Mouse (Mus musculus) bone marrow, adult 2 months (tissue): ENCODE data around the gene Hoxa1.

Experiments used
- CTCF ChIP-seq: fragments of 200-500 bp; IDR thresholded peaks from 2 replicates; pipeline ENCODE4 v1.5.1; 2011; ENCODE audit warnings: low read length, control low read depth; ENCODE audit not compliant: control insufficient read depth, insufficient read depth
- POLR2A ChIP-seq: fragments of 200-500 bp; IDR thresholded peaks from 2 replicates; pipeline ENCODE4 v1.6.1; 2011; ENCODE audit warnings: low read depth, mild to moderate bottlenecking, control low read depth, low read length, borderline replicate concordance; ENCODE audit not compliant: control insufficient read depth

- no peak for TF ChIP-seq CTCF
- no peak for TF ChIP-seq POLR2A
These were observed 13.2 kb upstream of the Hoxa1 start for GRCm38 (mm10) chr6:52171331-52171730.
